Mouse (Mus musculus): ENCODE measurements around the gene Snx14. TPM values are rescaled to one million over a fixed set of nuclear protein-coding genes. Genes with fewer than 3 reads are reported as not detected.

Snx14 gene
- polyA plus RNA-seq, 1 experiment from 2014 or later = 32.9 TPM

DNA sequence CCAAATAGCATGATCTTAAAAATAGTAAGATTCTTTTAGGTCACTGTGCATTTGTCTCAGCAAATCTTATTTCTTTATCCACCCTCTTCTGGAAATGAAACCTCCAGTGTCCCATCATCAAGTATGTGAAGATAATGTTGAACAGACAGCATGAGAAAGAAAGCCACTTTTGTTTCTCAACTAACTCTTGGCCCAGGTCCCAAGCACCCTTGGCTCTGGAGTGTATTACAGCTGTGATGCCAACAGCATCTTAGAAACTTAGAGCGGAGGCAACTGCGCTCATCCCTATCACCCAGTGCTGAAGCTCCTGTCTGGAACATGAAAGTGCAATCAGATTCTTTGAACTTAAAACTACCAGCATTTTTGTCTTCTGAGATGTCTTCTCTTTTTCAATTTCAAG lies 69.1 kb downstream of the Snx14 start:
- H3K9me3 ChIP-seq (ENCODE audit: control insufficient read depth, low read length) = no peaks in the 10 kb centered on the region
- no peak overlapping the region for H3K27ac ChIP-seq
- no peak for ATAC-seq (ENCODE audit: low FRiP score)
- H3K4me2 ChIP-seq (replicated peaks) = no peak overlapping the region
- 85% methylated on average over 2 of the region's 2 CpGs for WGBS
- no peak for DNase-seq (ENCODE audit: low spot score)
- H3K4me3 ChIP-seq (replicated peaks; ENCODE audit: low read length) = no peak overlapping the region
- no peak overlapping the region for H3K9ac ChIP-seq
- H3K4me1 ChIP-seq (replicated peaks; ENCODE audit: control insufficient read depth, insufficient read depth, low read length) = no peaks in the 10 kb centered on the region
- peaks cover 2% of the 10 kb centered on the region; the same call in 1 of the 2 replicates for H3K36me3 ChIP-seq (replicated peaks; ENCODE audit: control insufficient read depth, insufficient read depth)
- H3K27me3 ChIP-seq (ENCODE audit: control insufficient read depth, insufficient read depth, low read length) = no peaks in the 10 kb centered on the region

GRCm38 (mm10) chr9:88368476-88368875 lies 70.3 kb downstream of the Snx14 start:
- DNase-seq (ENCODE audit: low spot score) = no peak
- 93% methylated on average over 5 of the region's 5 CpGs for WGBS
- no peak overlapping the region for H3K27ac ChIP-seq
- H3K4me2 ChIP-seq (replicated peaks) = no peak overlapping the region
- no peaks in the 10 kb centered on the region for H3K36me3 ChIP-seq (replicated peaks; ENCODE audit: control insufficient read depth, insufficient read depth)
- H3K9me3 ChIP-seq (ENCODE audit: control insufficient read depth, low read length) = no peaks in the 10 kb centered on the region
- no peak for ATAC-seq (ENCODE audit: low FRiP score)
- no peak overlapping the region for H3K9ac ChIP-seq
- no peaks in the 10 kb centered on the region for H3K4me1 ChIP-seq (replicated peaks; ENCODE audit: control insufficient read depth, insufficient read depth, low read length)
- H3K4me3 ChIP-seq (replicated peaks; ENCODE audit: low read length) = no peak overlapping the region
- H3K27me3 ChIP-seq (ENCODE audit: control insufficient read depth, insufficient read depth, low read length) = no peaks in the 10 kb centered on the region

DNA sequence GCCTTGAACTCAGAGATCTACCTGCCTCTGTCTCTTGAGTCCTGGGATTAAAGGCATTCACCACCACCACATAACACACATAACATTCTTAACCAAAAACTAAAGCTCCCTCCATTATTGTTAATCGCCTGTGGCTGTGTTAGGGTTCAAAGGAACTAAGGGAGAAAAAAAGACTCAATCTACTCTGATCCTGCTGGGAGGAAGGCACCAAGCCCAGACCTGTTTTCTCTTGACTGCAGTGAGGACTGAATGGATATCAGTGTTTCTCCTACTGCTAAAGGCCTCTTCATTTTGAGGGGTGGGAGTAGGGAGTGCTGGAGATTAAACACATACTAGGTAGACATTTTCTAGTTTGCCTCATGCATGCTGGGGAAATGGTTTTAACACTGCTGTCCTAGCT lies 71.0 kb downstream of the Snx14 start:
- Histone ChIP-seq H3K9ac (no peak overlapping the region), H3K27ac (no peak overlapping the region), H3K4me2 (replicated peaks) (no peak overlapping the region), H3K9me3 (ENCODE audit: control insufficient read depth, low read length) (no peaks in the 10 kb centered on the region), H3K4me3 (replicated peaks; ENCODE audit: low read length) (no peak overlapping the region), H3K36me3 (replicated peaks; ENCODE audit: control insufficient read depth, insufficient read depth) (no peaks in the 10 kb centered on the region), H3K4me1 (replicated peaks; ENCODE audit: control insufficient read depth, insufficient read depth, low read length) (no peaks in the 10 kb centered on the region), H3K27me3 (ENCODE audit: control insufficient read depth, insufficient read depth, low read length) (no peaks in the 10 kb centered on the region)
- no peak for DNase-seq (ENCODE audit: low spot score)
- 52% methylated on average over 1 of the region's 1 CpGs for WGBS
- ATAC-seq (ENCODE audit: low FRiP score) = no peak

- H3K36me3 ChIP-seq (replicated peaks; ENCODE audit: control insufficient read depth, insufficient read depth) = no peaks in the 10 kb centered on the region
- no peak overlapping the region for H3K4me3 ChIP-seq (replicated peaks; ENCODE audit: low read length)
- H3K4me1 ChIP-seq (replicated peaks; ENCODE audit: control insufficient read depth, insufficient read depth, low read length) = no peaks in the 10 kb centered on the region
- no peak overlapping the region for H3K4me2 ChIP-seq (replicated peaks)
- WGBS = 75% methylated on average over 5 of the region's 5 CpGs
- no peaks in the 10 kb centered on the region for H3K27me3 ChIP-seq (ENCODE audit: control insufficient read depth, insufficient read depth, low read length)
- H3K27ac ChIP-seq = no peak overlapping the region
- ATAC-seq (ENCODE audit: low FRiP score) (no peak), DNase-seq (ENCODE audit: low spot score) (no peak)
- no peak overlapping the region for H3K9ac ChIP-seq
- no peaks in the 10 kb centered on the region for H3K9me3 ChIP-seq (ENCODE audit: control insufficient read depth, low read length)
Measured at GRCm38 (mm10) chr9:88367322-88367721, 71.4 kb downstream of the Snx14 start.

GRCm38 (mm10) chr9:88366819-88367218 lies 71.9 kb downstream of the Snx14 start:
- ATAC-seq (ENCODE audit: low FRiP score) = no peak
- 89% methylated on average over 4 of the region's 4 CpGs for WGBS

DNA sequence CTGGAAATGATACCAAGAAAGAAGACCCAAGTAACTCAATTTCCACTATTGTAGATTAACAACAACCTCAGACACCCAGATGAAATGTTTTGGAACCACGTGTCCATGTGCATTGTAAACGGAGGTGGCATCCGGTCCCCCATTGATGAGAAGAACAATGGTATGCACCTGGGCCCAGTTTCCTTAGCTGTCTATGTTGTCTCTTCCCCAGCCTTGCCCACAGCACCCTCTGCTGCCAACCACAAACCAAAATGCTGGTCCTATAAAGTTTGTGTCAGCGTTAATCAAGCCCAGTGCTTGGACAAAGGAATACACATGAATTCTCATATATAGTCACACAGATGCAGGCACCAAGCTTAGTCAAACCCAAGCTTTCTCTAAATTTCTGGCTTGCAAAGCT lies 72.5 kb downstream of the Snx14 start:
- no peaks in the 10 kb centered on the region for H3K4me1 ChIP-seq (replicated peaks; ENCODE audit: control insufficient read depth, insufficient read depth, low read length)
- no peak overlapping the region for H3K9ac ChIP-seq
- no peaks in the 10 kb centered on the region for H3K9me3 ChIP-seq (ENCODE audit: control insufficient read depth, low read length)
- 79% methylated on average over 4 of the region's 4 CpGs for WGBS
- no peaks in the 10 kb centered on the region for H3K27me3 ChIP-seq (ENCODE audit: control insufficient read depth, insufficient read depth, low read length)
- no peaks in the 10 kb centered on the region for H3K36me3 ChIP-seq (replicated peaks; ENCODE audit: control insufficient read depth, insufficient read depth)
- no peak overlapping the region for H3K27ac ChIP-seq
- ATAC-seq (ENCODE audit: low FRiP score) = no peak
- no peak overlapping the region for H3K4me2 ChIP-seq (replicated peaks)
- DNase-seq (ENCODE audit: low spot score) = no peak
- no peak overlapping the region for H3K4me3 ChIP-seq (replicated peaks; ENCODE audit: low read length)

More at GRCm38 (mm10) chr9:88366819-88367218, 71.9 kb downstream of the Snx14 start:
- H3K4me2 ChIP-seq (replicated peaks) = no peak overlapping the region
- H3K4me1 ChIP-seq (replicated peaks; ENCODE audit: control insufficient read depth, insufficient read depth, low read length) = no peaks in the 10 kb centered on the region
- H3K9me3 ChIP-seq (ENCODE audit: control insufficient read depth, low read length) = no peaks in the 10 kb centered on the region
- H3K9ac ChIP-seq = no peak overlapping the region
- no peak for DNase-seq (ENCODE audit: low spot score)
- H3K27ac ChIP-seq = no peak overlapping the region
- H3K36me3 ChIP-seq (replicated peaks; ENCODE audit: control insufficient read depth, insufficient read depth) = no peaks in the 10 kb centered on the region
- no peaks in the 10 kb centered on the region for H3K27me3 ChIP-seq (ENCODE audit: control insufficient read depth, insufficient read depth, low read length)
- no peak overlapping the region for H3K4me3 ChIP-seq (replicated peaks; ENCODE audit: low read length)

- Histone ChIP-seq H3K4me3 (replicated peaks; ENCODE audit: low read length) (no peak overlapping the region), H3K9ac (no peak overlapping the region), H3K4me2 (replicated peaks) (no peak overlapping the region), H3K36me3 (replicated peaks; ENCODE audit: control insufficient read depth, insufficient read depth) (no peaks in the 10 kb centered on the region), H3K4me1 (replicated peaks; ENCODE audit: control insufficient read depth, insufficient read depth, low read length) (no peaks in the 10 kb centered on the region), H3K9me3 (ENCODE audit: control insufficient read depth, low read length) (no peaks in the 10 kb centered on the region), H3K27ac (peak overlapping the region; percentile 48; the same call in 1 of the 2 replicates), H3K27me3 (ENCODE audit: control insufficient read depth, insufficient read depth, low read length) (no peaks in the 10 kb centered on the region)
- WGBS = 75% methylated on average over 3 of the region's 3 CpGs
- ATAC-seq (ENCODE audit: low FRiP score) (peak; percentile 54; the same call in 1 of the 2 replicates), DNase-seq (ENCODE audit: low spot score) (no peak)
Measured at GRCm38 (mm10) chr9:88363102-88363501, 75.7 kb downstream of the Snx14 start.

GRCm38 (mm10) chr9:88362055-88362850 lies 76.5 kb downstream of the Snx14 start:
- Histone ChIP-seq H3K4me3 (replicated peaks; ENCODE audit: low read length) (no peak overlapping the region), H3K4me2 (replicated peaks) (no peak overlapping the region), H3K4me1 (replicated peaks; ENCODE audit: control insufficient read depth, insufficient read depth, low read length) (no peaks in the 10 kb centered on the region), H3K9ac (no peak overlapping the region), H3K9me3 (ENCODE audit: control insufficient read depth, low read length) (no peaks in the 10 kb centered on the region), H3K36me3 (replicated peaks; ENCODE audit: control insufficient read depth, insufficient read depth) (no peaks in the 10 kb centered on the region), H3K27me3 (ENCODE audit: control insufficient read depth, insufficient read depth, low read length) (no peaks in the 10 kb centered on the region), H3K27ac (peak overlapping the region; percentile 48; the same call in 1 of the 2 replicates)
- ATAC-seq (ENCODE audit: low FRiP score) = no peak
- 27% methylated on average over 5 of the region's 5 CpGs for WGBS
- no peak for DNase-seq (ENCODE audit: low spot score)

GRCm38 (mm10) chr9:88361211-88361909 lies 77.4 kb downstream of the Snx14 start:
- no peak overlapping the region for H3K4me3 ChIP-seq (replicated peaks; ENCODE audit: low read length)
- no peak for DNase-seq (ENCODE audit: low spot score)
- H3K9ac ChIP-seq = no peak overlapping the region
- H3K9me3 ChIP-seq (ENCODE audit: control insufficient read depth, low read length) = no peaks in the 10 kb centered on the region
- H3K27ac ChIP-seq = no peak overlapping the region
- no peak overlapping the region for H3K4me2 ChIP-seq (replicated peaks)
- H3K36me3 ChIP-seq (replicated peaks; ENCODE audit: control insufficient read depth, insufficient read depth) = no peaks in the 10 kb centered on the region
- 80% methylated on average over 14 of the region's 14 CpGs for whole genome bisulfite sequencing
- H3K4me1 ChIP-seq (replicated peaks; ENCODE audit: control insufficient read depth, insufficient read depth, low read length) = no peaks in the 10 kb centered on the region
- no peaks in the 10 kb centered on the region for H3K27me3 ChIP-seq (ENCODE audit: control insufficient read depth, insufficient read depth, low read length)
- ATAC-seq (ENCODE audit: low FRiP score) = peak; percentile 27; the same call in 1 of the 2 replicates

All from hindbrain, embryonic 14.5 days (tissue).